Mouse (Mus musculus) hindbrain, embryonic 14.5 days (tissue): ENCODE data around the gene Chd3. TPM values are rescaled to one million over a fixed set of nuclear protein-coding genes. Genes with fewer than 3 reads are reported as not detected.

Experiments used
- ATAC-seq: fragments of 200-750 bp; cut with Nextera tagmentation; 2 replicates; pipeline ENCODE4 v1.8.0; 2017; ENCODE audit warnings: moderate number of reproducible peaks, mild to moderate bottlenecking, moderate TSS enrichment, moderate library complexity; ENCODE audit not compliant: low FRiP score
- DNase-seq: peaks from one replicate; pipeline ENCODE4 v3.0.0-alpha.2; 2015; ENCODE audit warnings: low spot score
- H3K27ac ChIP-seq: fragments of 300-500 bp; sonication (generic); 2 replicates; pipeline ENCODE4 v1.5.1; 2014; ENCODE audit warnings: mild to moderate bottlenecking, moderate library complexity
- H3K27me3 ChIP-seq: fragments of 300-500 bp; sonication (generic); 2 replicates; pipeline ENCODE4 v1.6.1; 2014; ENCODE audit warnings: mild to moderate bottlenecking, low read length, mixed read lengths; ENCODE audit not compliant: control insufficient read depth, insufficient read depth
- H3K36me3 ChIP-seq: fragments of 300-500 bp; sonication (generic); replicated peaks from 2 replicates; pipeline ENCODE4 v1.6.1; 2014; ENCODE audit not compliant: control insufficient read depth, insufficient read depth
- H3K4me1 ChIP-seq: fragments of 300-500 bp; sonication (generic); replicated peaks from 2 replicates; pipeline ENCODE4 v1.6.1; 2014; ENCODE audit warnings: antibody characterized with exemption, low read length, mixed read lengths; ENCODE audit not compliant: control insufficient read depth, insufficient read depth
- H3K4me2 ChIP-seq: fragments of 300-500 bp; sonication (generic); replicated peaks from 2 replicates; pipeline ENCODE4 v1.6.1; 2014; ENCODE audit warnings: mild to moderate bottlenecking, moderate library complexity
- H3K4me3 ChIP-seq: fragments of 300-500 bp; sonication (generic); replicated peaks from 2 replicates; pipeline ENCODE4 v1.5.1; 2014; ENCODE audit warnings: mild to moderate bottlenecking, low read length
- H3K9ac ChIP-seq: fragments of 300-500 bp; sonication (generic); 2 replicates; pipeline ENCODE4 v1.6.1; 2014
- H3K9me3 ChIP-seq: fragments of 300-500 bp; sonication (generic); 2 replicates; pipeline ENCODE4 v1.6.1; 2016; ENCODE audit warnings: low read length; ENCODE audit not compliant: control insufficient read depth
- WGBS: fragments of 180-500 bp; shearing (Covaris S2); extraction: QIAGEN DNeasy Blood & Tissue Kit; methylation state at CpG from one replicate; pipeline ENCODE4 v1.1.7; 2014; 5-methylcytosine and 5-hydroxymethylcytosine counted together
- polyA plus RNA-seq: library from polyadenylated mRNA; unstranded; fragments of >200 nt; fragmentation: Nextera tagmentation; extraction: Ambion mirVana; gene quantifications from 2 replicates; pipeline ENCODE4 v1.2.1, GENCODE M21; 2014

Gene Chd3
- polyA plus RNA-seq, 1 experiment from 2014 or later: 76.6 TPM

- WGBS: 30% methylated on average over 12 of the region's 12 CpGs
- H3K4me3 ChIP-seq: peak within 1 kb of the TSS; percentile 65
Observed at GRCm38 (mm10) chr11:69413221-69414181, 44.3 kb upstream of the Chd3 start, which contains the start of gene Kdm6b. Gene Kdm6b, minus strand, starts transcription at chr11:69413675.

GRCm38 (mm10) chr11:69412548-69412947 is 43.3 kb upstream of the Chd3 start:
- Histone ChIP-seq H3K27me3 (no peaks in the 10 kb centered on the region), H3K27ac (peak overlapping the region; percentile 100; the same call in 1 of the 2 replicates), H3K4me3 (peak overlapping the region; percentile 65), H3K4me1 (peaks cover 62% of the 10 kb centered on the region), H3K36me3 (peaks cover 29% of the 10 kb centered on the region), H3K4me2 (peak overlapping the region; percentile 99), H3K9ac (peak overlapping the region; percentile 79), H3K9me3 (no peaks in the 10 kb centered on the region)
- DNase-seq (no peak), ATAC-seq (no peak)
- 57% methylated on average over 7 of the region's 7 CpGs for WGBS

More at GRCm38 (mm10) chr11:69413221-69414181, 44.3 kb upstream of the Chd3 start, which contains the start of gene Kdm6b:
- ATAC-seq (no peak), DNase-seq (peak; percentile 76)
- Histone ChIP-seq H3K27me3 (no peaks in the 10 kb centered on the region), H3K4me1 (peaks cover 57% of the 10 kb centered on the region), H3K4me2 (peak within 1 kb of the TSS; percentile 99), H3K27ac (peak within 1 kb of the TSS; percentile 100), H3K36me3 (peaks cover 21% of the 10 kb centered on the region), H3K9ac (peak within 1 kb of the TSS; percentile 99), H3K9me3 (no peaks in the 10 kb centered on the region)

- 2% methylated on average over 38 of the region's 39 CpGs for WGBS
- ATAC-seq: peak; percentile 0; the same call in 1 of the 2 replicates
- DNase-seq: no peak
- Histone ChIP-seq H3K9me3 (no peaks in the 10 kb centered on the region), H3K27me3 (no peaks in the 10 kb centered on the region), H3K27ac (peak overlapping the region; percentile 100), H3K4me2 (peak overlapping the region; percentile 99), H3K4me1 (peaks cover 55% of the 10 kb centered on the region), H3K4me3 (peak overlapping the region; percentile 65), H3K9ac (peak overlapping the region; percentile 79), H3K36me3 (peaks cover 38% of the 10 kb centered on the region)
Observed at GRCm38 (mm10) chr11:69411538-69412203, 42.5 kb upstream of the Chd3 start.

- DNase-seq (peak; percentile 98), ATAC-seq (peak; percentile 52)
- Histone ChIP-seq H3K4me3 (peak overlapping the region; percentile 65), H3K9me3 (no peaks in the 10 kb centered on the region), H3K9ac (peak overlapping the region; percentile 79), H3K27ac (peak overlapping the region; percentile 100), H3K4me2 (peak overlapping the region; percentile 99), H3K36me3 (peaks cover 44% of the 10 kb centered on the region), H3K4me1 (peaks cover 53% of the 10 kb centered on the region), H3K27me3 (no peaks in the 10 kb centered on the region)
- WGBS: 0% methylated on average over 26 of the region's 26 CpGs
Observed at GRCm38 (mm10) chr11:69411073-69411535, 41.9 kb upstream of the Chd3 start.

- Histone ChIP-seq H3K9ac (peak overlapping the region; percentile 79), H3K27me3 (no peaks in the 10 kb centered on the region), H3K4me2 (peak overlapping the region; percentile 99), H3K4me1 (peaks cover 53% of the 10 kb centered on the region), H3K9me3 (no peaks in the 10 kb centered on the region), H3K4me3 (peak overlapping the region; percentile 65), H3K36me3 (peaks cover 50% of the 10 kb centered on the region), H3K27ac (peak overlapping the region; percentile 100)
- WGBS: under 1% methylated on average over 41 of the region's 41 CpGs
- ATAC-seq (0 out of 2 replicates have a peak, but pooled peaks have one; percentile 0), DNase-seq (no peak)
Observed at GRCm38 (mm10) chr11:69410310-69411072, 41.3 kb upstream of the Chd3 start.

- DNase-seq (no peak), ATAC-seq (no peak)
- no peaks in the 10 kb centered on the region for H3K9me3 ChIP-seq
- H3K27me3 ChIP-seq: no peaks in the 10 kb centered on the region
- H3K9ac ChIP-seq: peak overlapping the region; percentile 79
- under 1% methylated on average over 18 of the region's 18 CpGs for WGBS
- H3K4me2 ChIP-seq: peak overlapping the region; percentile 99
- H3K4me3 ChIP-seq: peak overlapping the region; percentile 65
- H3K4me1 ChIP-seq: peaks cover 51% of the 10 kb centered on the region
- H3K27ac ChIP-seq: peak overlapping the region; percentile 100
- peaks cover 55% of the 10 kb centered on the region for H3K36me3 ChIP-seq
Observed at GRCm38 (mm10) chr11:69410045-69410309, 40.8 kb upstream of the Chd3 start.

GRCm38 (mm10) chr11:69409378-69410044 is 40.3 kb upstream of the Chd3 start:
- under 1% methylated on average over 44 of the region's 46 CpGs for WGBS
- Histone ChIP-seq H3K36me3 (peaks cover 59% of the 10 kb centered on the region), H3K4me1 (peaks cover 46% of the 10 kb centered on the region)

GRCm38 (mm10) chr11:69408541-69409377 is 39.6 kb upstream of the Chd3 start:
- WGBS: 1% methylated on average over 33 of the region's 33 CpGs
- ATAC-seq: peak; percentile 74
- no peaks in the 10 kb centered on the region for H3K9me3 ChIP-seq
- peak overlapping the region; percentile 79 for H3K9ac ChIP-seq
- DNase-seq: peak; percentile 81
- peaks cover 38% of the 10 kb centered on the region for H3K4me1 ChIP-seq
- peak overlapping the region; percentile 65 for H3K4me3 ChIP-seq
- H3K36me3 ChIP-seq: peaks cover 67% of the 10 kb centered on the region
- H3K4me2 ChIP-seq: peak overlapping the region; percentile 99
- peak overlapping the region; percentile 100 for H3K27ac ChIP-seq
- H3K27me3 ChIP-seq: no peaks in the 10 kb centered on the region

More at GRCm38 (mm10) chr11:69409378-69410044, 40.3 kb upstream of the Chd3 start:
- Histone ChIP-seq H3K4me2 (peak overlapping the region; percentile 99), H3K27ac (peak overlapping the region; percentile 100), H3K9ac (peak overlapping the region; percentile 79), H3K4me3 (peak overlapping the region; percentile 65), H3K27me3 (no peaks in the 10 kb centered on the region), H3K9me3 (no peaks in the 10 kb centered on the region)
- peak; percentile 49; the same call in 1 of the 2 replicates for ATAC-seq
- DNase-seq: peak; percentile 79
